Mouse (Mus musculus) hindlimb bud, embryonic 11.5 days (tissue): ENCODE data around the gene Zfp219.

Experiments used
- DNase-seq: peaks from one replicate; pipeline ENCODE4 v3.0.0-alpha.2; 2012; ENCODE audit warnings: low read depth, low spot score; ENCODE audit errors: extremely low spot score

The Zfp219 gene

DNA sequence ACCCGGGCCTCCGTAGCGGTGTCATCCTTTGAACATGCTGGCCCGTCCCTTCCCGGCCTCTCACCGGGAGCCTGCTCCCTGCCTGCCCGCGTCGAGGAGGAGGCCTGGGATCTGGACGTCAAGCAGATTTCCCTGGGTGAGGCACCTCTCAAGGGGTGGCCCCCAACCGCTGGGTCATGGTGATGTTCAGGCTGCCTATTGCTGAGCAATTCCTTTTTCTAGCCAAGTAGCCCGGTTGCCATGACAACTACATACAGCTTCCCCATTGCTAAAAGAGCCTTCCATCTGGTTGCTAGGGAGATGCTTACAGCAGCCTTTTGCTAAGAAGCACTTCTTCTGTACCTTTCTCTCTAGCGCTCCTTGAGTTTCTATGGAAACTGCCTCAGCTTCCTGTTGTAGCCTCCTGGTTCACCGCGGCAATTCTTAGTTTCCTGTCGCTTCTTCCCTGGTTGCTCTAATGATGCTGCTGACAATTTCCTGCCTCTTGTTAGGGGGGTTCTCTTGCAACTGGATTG, 16.5 kb downstream of the Zfp219 start:
- no peak for DNase-seq

DNA sequence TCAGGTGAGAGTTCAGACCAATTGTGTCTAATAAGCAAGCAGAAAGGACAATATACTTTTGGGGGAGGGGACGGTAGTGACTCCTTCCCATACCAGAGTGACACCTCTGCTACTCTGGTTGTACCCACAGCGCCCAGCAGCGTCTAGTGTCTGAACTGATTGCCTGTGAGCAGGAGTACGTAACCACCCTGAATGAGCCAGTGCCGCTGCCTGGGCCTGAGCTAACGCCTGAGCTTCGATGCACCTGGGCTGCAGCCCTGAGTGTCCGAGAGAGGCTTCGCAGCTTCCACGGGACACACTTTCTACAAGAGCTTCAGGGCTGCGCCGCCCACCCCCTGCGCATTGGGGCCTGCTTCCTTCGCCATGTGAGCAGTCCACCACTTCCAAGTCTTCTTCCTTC, 23.1 kb downstream of the Zfp219 start:
- DNase-seq: no peak

DNA sequence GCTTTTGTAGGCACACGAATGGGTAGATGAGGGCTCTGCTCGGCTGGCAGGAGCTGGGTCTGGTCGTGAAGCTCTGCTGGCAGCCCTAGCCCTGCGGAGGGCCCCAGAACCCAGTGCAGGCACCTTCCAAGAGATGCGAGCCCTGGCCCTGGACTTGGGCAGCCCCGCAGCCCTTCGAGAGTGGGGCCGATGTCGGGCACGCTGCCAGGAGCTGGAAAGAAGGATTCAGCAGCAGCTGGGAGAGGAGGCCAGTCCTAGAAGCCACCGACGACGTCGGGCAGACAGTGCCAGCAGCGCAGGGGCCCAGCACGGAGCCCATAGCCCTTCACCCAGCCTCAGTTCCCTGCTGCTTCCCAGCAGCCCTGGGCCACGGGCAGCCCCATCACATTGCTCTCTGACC, 23.7 kb downstream of the Zfp219 start:
- DNase-seq: no peak

DNA sequence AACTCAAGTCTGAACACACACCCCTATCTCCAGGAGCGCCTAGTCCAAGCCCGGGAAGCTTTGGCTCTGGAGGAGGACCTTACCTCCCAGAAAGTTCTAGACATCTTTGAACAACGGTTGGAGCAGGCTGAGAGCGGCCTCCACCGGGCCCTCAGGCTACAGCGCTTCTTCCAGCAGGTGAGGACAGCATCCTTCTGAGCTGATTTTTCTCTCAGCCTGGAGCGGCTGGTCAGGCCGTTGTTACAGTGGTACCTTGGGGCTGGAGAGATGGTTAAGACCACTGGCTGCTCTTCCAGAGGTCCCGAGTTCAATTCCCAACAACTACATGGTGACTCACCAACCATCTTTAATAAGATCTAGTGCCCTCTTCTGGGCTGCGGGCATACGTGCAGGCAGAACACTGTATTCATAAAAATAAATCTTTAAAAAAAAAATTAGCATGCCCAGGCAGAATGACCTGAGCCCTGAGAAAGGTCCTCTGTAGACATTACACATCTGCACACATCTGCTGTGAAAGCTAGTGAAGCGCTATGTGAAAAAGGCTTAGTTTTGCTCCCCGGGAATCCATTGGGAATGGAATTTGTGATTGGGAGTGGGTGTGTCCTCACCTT, 24.2 kb downstream of the Zfp219 start:
- DNase-seq: no peak

DNA sequence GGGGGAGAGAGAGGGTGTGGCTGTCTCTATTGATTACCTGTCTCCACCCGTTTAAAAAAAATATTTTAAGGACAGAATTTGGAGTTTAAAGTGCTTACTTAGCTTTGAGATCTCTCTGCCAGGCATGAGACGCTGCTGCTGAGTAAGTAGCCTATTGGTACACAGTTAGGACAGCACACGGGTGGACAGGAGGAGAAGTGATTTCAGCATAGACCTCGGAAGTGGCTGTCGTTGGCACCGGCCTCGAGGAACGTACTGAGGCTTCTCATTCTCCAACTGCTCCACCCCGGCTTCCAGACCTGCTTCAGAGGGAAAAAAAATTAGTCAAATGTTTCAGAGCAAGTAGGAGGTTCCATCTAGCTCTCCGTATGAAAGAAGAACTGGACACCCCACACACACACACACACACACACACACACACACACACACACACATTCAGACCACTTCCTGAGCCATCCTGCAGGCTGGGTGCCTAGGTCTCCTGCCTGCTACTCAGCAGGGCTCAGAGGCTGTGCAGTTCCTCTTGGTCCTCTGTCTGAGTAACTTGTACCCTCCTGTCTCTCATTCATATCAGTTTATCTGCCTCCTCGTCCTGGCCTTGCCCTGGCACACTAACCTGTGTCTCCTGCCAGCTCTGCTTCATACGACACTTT, 25.2 kb downstream of the Zfp219 start:
- DNase-seq: no peak

DNA sequence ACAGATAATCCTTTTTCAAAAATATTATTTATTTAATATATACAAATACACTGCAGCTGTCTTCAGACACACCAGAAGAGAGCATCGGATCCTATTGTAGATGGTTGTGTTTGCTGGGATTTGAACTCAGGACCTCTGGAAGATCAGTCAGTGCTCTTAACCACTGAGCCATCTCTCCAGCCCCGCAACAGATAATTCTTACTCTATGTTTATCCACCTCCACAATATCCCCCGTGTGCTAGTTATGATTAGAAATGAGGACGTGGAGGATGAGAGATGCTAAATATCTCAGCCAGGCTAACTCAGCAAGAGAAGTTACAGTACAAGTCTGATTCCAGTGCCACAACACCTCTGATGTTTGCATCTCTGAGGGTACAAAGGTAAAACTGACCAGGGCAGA, 26.1 kb downstream of the Zfp219 start:
- no peak for DNase-seq

DNA sequence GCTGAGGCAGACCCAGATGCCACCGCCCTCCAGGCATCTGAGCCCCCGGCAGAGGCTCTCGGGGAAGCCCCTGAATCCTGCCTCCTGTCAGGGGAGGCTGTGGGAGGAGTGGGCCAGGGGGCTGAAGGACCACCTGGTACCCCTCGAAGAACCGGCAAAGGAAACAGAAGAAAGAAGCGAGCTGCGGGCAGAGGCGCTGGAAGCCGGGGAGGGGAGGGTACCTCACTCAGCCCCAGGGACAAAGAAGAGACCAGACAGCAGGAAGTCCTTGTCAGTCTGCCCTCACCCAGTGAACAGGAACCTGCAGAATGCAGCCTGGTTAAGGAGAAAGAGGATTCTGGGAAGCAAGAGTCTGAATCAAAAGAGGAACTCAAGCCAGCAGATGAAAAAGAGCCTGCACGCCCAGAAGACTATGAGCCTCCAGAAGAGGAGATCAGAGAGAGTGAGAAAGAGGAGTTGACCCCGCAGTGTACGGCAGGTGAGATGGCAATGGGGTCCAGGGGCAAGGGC, 31.0 kb downstream of the Zfp219 start:
- DNase-seq: no peak

DNA sequence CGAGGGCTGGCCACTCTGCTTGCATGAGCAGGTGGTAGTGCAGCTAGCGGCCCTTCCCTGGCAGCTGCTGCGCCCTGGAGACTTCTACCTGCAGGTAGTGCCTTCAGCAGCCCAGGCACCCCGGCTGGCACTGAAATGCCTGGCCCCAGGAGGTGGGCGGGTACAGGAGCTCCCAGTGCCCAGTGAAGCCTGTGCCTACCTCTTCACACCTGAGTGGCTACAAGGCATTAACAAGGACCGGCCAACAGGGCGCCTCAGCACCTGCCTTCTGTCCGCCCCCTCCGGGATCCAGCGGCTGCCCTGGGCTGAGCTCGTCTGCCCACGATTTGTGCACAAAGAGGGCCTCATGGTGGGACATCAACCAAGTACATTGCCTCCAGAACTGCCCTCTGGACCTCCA, 31.8 kb downstream of the Zfp219 start:
- no peak for DNase-seq

DNA sequence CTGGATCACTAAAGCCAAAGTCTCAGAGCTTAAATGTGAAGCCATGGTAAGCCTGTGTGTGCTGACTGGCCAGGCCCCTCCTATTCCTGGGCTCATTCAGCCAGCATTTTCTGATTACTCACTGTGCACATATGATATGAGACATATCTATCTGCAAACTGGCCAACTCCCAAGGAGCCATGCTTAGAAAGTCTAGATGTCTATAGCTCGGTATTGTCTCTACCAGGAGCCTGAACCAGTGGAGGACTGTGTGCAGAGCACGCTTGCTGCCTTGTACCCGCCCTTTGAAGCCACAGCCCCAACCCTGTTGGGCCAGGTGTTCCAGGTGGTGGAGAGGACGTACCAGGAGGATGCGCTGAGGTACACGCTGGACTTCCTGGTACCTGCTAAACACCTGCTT, 33.4 kb downstream of the Zfp219 start:
- DNase-seq: no peak

DNA sequence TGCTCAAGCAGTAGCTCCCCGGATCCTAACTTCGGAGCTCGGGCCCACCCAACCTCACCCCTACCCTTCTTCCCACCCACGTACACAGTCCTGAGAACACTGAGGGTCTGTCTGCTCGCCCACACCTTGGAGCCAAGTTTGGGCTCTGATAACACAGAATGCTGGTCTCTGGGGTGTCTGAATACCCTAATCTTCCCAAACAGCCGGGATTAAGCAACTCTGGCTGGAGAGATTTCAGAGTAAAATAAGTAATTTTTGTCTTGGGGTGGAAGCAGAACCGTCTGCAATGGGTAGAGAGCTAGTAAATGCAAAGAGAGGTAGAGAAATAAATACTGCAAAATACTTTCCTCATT, 34.4 kb downstream of the Zfp219 start:
- DNase-seq: no peak

DNA sequence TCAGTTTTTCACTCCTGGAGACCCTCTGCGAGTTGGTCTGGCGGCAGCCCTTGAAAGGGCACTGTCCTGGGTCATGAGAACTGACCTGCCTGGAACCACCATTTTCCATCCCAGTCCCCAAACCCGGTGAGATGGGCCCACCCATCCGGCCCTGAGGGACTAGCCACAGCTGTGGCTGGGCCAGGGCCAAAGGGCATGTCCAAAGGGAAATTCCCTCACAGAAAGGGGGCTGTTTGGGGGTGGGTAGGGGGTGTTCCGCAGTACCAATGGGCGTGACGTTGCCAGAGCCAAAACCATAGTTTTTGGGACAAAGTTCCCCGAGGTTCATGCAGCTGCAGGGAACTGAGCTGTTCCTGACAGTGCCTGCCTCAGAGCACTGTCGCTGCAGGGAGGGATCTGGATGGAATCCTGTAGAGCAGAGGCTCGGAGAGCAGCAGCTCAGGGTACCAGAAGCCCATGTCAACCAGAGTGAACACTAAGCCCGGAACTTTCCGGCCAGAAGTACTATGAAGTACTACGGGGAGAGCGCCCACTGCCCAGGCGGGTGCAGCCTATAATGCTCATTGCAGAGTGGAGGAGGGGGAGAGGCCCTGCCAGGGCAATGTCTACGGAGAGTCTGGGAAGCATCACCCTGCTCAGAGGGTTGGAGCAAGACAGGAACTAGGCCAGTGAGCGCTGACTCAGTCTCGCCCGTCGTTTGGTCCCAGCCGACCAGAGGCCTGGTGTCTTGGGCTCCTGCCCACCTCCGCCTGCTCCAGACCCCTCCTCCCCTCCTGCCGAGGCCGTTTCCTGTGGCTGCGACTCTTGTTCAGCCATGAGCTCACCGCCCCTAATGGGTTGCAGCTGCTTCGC, 35.0 kb downstream of the Zfp219 start:
- DNase-seq: no peak

DNA sequence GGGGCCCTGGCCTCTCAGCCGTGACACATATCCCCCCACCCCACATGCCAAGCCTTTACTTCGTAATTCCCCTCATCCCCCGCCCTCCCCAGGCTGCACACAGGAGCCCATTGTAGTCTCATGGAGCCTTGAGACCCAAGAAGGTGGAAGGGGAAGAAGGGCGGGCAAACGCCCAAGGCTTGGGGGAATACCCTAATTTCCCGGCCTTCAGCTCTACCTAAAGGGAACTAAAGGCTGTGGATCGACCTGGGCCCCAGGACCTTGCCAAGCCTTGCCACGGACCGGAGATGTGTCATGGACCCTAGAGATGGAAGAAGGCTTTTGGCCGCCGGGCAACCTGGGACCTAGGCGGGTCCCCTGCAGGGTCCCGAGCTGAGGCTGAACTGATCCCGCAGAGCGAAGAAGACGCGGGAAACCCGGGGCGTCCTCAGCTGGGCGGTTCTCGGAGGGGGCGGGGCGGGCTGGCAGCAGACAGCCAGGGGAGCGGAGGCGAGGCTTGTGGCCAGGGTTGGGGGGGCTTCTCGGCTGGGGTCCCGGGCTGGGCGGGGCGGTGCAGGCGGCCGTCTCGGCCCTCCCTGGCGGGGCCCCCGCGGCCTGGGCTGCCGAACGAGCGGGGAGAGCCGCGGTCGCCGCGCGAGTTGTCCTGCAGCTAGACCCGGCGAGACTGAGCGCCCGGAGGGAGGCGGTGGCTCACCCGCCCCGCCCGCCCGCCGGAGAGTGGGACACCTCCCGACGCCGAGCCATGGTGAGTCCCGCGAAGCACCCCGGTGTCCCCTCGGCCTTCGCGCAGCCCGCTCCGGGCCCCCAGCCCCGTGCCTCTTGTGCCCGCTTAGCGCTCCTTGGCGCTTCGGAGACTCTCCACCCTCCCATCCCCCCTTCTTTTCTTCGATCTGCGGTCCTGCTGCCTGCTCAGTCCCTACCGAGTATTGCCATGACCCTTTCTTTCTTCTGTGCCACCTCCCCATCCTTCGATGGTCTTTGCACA, 36.0 kb downstream of the Zfp219 start, which contains the start of gene Arhgef40:
Gene Arhgef40 (plus strand): TSS at position 473 of the 985 bp plus-strand sequence.
- DNase-seq: no peak

DNA sequence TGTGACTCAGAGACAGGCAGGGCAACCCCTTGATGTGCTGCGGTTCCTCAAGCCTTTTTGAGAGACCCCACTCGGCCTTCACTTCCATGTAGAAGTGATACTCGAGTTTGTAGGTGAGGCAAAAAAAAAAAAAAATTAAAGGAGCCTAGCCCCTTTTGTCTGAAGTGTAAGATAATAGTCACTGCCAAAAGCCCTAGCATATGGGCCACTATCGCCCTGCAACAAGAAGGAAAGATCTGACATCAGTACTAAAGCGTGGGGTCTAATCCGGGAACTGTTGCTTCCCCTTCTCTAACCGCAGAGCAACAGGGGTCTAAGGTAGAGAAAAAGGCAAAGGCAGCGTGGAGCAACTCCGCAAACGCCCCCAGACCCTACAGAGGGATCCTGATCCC, 36.7 kb downstream of the Zfp219 start:
- DNase-seq: no peak

DNA sequence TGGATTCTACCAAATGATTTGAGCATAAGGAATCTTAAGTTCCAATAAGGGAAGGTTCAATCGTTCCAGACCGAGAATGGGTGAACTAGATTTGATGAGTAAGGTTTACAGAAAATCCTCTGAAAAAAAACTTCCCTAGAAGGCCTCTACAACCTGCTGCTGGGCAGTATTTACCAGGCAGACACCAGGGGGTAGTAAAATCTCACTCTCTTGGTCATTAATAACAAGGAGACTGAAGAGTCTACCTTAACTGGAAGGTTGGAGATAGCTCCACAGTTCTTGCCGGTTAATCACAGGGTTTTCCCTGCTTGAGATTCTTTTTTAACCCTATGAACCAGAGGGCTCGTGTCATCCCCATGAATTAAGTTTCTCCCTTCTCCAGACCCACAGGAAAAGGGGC, 37.3 kb downstream of the Zfp219 start:
- DNase-seq: no peak

DNA sequence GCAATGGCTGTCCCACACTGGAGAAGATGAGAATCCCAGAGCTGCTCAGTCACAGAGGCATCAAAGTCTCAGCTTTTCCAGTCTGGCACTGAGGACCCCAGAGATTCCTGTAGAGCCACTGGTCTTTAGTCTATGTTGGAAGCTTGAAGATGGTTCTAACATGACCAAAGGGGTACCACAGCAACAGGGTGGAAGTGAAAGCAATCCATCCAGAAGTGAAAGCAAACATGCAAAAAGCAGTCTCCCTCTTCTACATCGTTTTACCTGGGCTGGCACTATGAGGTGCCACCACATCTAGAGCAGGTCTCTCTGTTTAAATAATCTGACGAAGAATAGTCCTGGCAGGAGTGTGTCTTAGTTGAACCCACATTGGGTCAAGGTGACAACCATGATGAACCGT, 41.3 kb downstream of the Zfp219 start:
- DNase-seq: no peak

DNA sequence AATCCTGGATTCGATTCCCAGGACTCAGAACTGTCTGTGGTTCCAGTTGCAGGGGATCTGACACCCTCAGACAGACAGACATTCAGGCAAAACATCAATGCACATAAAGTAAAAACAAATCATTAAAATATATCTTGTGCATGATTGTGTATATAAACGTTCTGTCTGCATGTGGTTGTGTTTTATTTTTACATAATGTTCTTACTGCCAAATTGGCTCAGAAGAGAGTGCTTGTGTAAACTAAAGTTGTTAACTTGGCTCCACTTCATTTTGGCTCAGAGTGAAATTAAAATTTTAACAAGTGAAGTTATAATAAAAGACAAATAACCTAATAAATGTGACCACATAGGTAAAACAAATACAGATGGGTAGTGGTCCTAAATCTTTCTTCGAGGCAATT, 53.1 kb downstream of the Zfp219 start:
- no peak for DNase-seq

DNA sequence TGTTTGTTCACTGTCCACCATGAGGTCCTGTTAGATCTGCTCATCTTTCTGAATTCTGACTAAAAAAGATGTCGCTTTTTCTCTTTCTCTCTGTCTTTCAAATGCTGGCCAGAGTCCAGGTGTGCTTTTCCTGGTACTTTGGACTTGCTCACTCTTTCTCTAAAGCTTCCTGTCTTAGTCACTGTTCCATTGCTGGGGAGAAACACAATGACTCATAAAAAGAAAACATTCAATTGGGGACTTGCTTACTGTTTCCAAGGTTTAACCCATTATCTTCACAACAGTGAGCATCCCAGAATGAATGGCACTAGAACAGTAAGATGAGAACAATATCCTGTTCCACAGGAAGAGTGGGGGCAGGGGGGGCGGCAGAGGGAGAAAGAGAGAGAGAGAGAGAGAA, 60.2 kb downstream of the Zfp219 start:
- DNase-seq: no peak
